Mouse (Mus musculus): ENCODE measurements at regions not wholly inside any gene's neighbourhood (a gene's known extent, or its start where the extent isn't known, plus 50 kb on each side); places are given as distances from the start of the nearest gene placed in this dataset.
"Not testable (repeated sequence)": the region's sequence is repeated elsewhere in the genome, so short reads cannot be mapped to it uniquely, and the experiment has no call there.

GRCm38 (mm10) chr5:42884251-42884650 lies 348.7 kb upstream of the Cpeb2 start:
- Histone ChIP-seq H3K36me3 (ENCODE audit: control insufficient read depth, insufficient read depth, low read length) (no peaks in the 10 kb centered on the region), H3K4me1 (ENCODE audit: control insufficient read depth, insufficient read depth, low read length) (no peaks in the 10 kb centered on the region), H3K4me3 (ENCODE audit: control insufficient read depth, low read depth, low read length) (no peak overlapping the region), H3K27me3 (ENCODE audit: control insufficient read depth, insufficient read depth, low read length) (no peaks in the 10 kb centered on the region), H3K27ac (ENCODE audit: control insufficient read depth, insufficient read depth, low read depth, low read length) (no peak overlapping the region)
- TF ChIP-seq CTCF (IDR thresholded peaks at IDR 0.05; ENCODE audit: control insufficient read depth, insufficient read depth, insufficient replicate concordance, low read depth, low read length) = no peak
- TF ChIP-seq POLR2A (IDR thresholded peaks at IDR 0.05; ENCODE audit: control insufficient read depth, low read depth, low read length) = no peak

GRCm38 (mm10) chr5:42891890-42892289 lies 341.1 kb upstream of the Cpeb2 start:
- H3K4me1 ChIP-seq (ENCODE audit: control insufficient read depth, insufficient read depth, low read length) = no peaks in the 10 kb centered on the region
- no peak overlapping the region for H3K27ac ChIP-seq (ENCODE audit: control insufficient read depth, insufficient read depth, low read depth, low read length)
- no peak for TF ChIP-seq CTCF (IDR thresholded peaks at IDR 0.05; ENCODE audit: control insufficient read depth, insufficient read depth, insufficient replicate concordance, low read depth, low read length)
- TF ChIP-seq POLR2A (IDR thresholded peaks at IDR 0.05; ENCODE audit: control insufficient read depth, low read depth, low read length) = no peak

GRCm38 (mm10) chr5:42906136-42906535 lies 326.8 kb upstream of the Cpeb2 start:
- no peak for TF ChIP-seq CTCF (IDR thresholded peaks at IDR 0.05; ENCODE audit: control insufficient read depth, insufficient read depth, insufficient replicate concordance, low read depth, low read length)
- TF ChIP-seq POLR2A (IDR thresholded peaks at IDR 0.05; ENCODE audit: control insufficient read depth, low read depth, low read length) = no peak

More at GRCm38 (mm10) chr5:42891890-42892289, 341.1 kb upstream of the Cpeb2 start:
- Histone ChIP-seq H3K36me3 (ENCODE audit: control insufficient read depth, insufficient read depth, low read length) (no peaks in the 10 kb centered on the region), H3K4me3 (ENCODE audit: control insufficient read depth, low read depth, low read length) (no peak overlapping the region), H3K27me3 (ENCODE audit: control insufficient read depth, insufficient read depth, low read length) (no peaks in the 10 kb centered on the region)

GRCm38 (mm10) chr5:42919328-42919727 lies 313.6 kb upstream of the Cpeb2 start:
- Histone ChIP-seq H3K4me3 (ENCODE audit: control insufficient read depth, low read depth, low read length) (no peak overlapping the region), H3K36me3 (ENCODE audit: control insufficient read depth, insufficient read depth, low read length) (no peaks in the 10 kb centered on the region), H3K4me1 (ENCODE audit: control insufficient read depth, insufficient read depth, low read length) (no peaks in the 10 kb centered on the region), H3K27ac (ENCODE audit: control insufficient read depth, insufficient read depth, low read depth, low read length) (no peak overlapping the region), H3K27me3 (ENCODE audit: control insufficient read depth, insufficient read depth, low read length) (no peaks in the 10 kb centered on the region)
- no peak for TF ChIP-seq CTCF (IDR thresholded peaks at IDR 0.05; ENCODE audit: control insufficient read depth, insufficient read depth, insufficient replicate concordance, low read depth, low read length)
- TF ChIP-seq POLR2A (IDR thresholded peaks at IDR 0.05; ENCODE audit: control insufficient read depth, low read depth, low read length) = no peak

More at GRCm38 (mm10) chr5:42906136-42906535, 326.8 kb upstream of the Cpeb2 start:
- Histone ChIP-seq H3K36me3 (ENCODE audit: control insufficient read depth, insufficient read depth, low read length) (no peaks in the 10 kb centered on the region), H3K27ac (ENCODE audit: control insufficient read depth, insufficient read depth, low read depth, low read length) (no peak overlapping the region), H3K27me3 (ENCODE audit: control insufficient read depth, insufficient read depth, low read length) (no peaks in the 10 kb centered on the region), H3K4me3 (ENCODE audit: control insufficient read depth, low read depth, low read length) (no peak overlapping the region), H3K4me1 (ENCODE audit: control insufficient read depth, insufficient read depth, low read length) (no peaks in the 10 kb centered on the region)

- H3K4me1 ChIP-seq (ENCODE audit: control insufficient read depth, insufficient read depth, low read length) = no peaks in the 10 kb centered on the region
- no peak overlapping the region for H3K4me3 ChIP-seq (ENCODE audit: control insufficient read depth, low read depth, low read length)
- TF ChIP-seq CTCF (IDR thresholded peaks at IDR 0.05; ENCODE audit: control insufficient read depth, insufficient read depth, insufficient replicate concordance, low read depth, low read length) (no peak), POLR2A (IDR thresholded peaks at IDR 0.05; ENCODE audit: control insufficient read depth, low read depth, low read length) (no peak)
- no peaks in the 10 kb centered on the region for H3K27me3 ChIP-seq (ENCODE audit: control insufficient read depth, insufficient read depth, low read length)
- H3K27ac ChIP-seq (ENCODE audit: control insufficient read depth, insufficient read depth, low read depth, low read length) = no peak overlapping the region
- no peaks in the 10 kb centered on the region for H3K36me3 ChIP-seq (ENCODE audit: control insufficient read depth, insufficient read depth, low read length)
These were observed 300.9 kb upstream of the Cpeb2 start for GRCm38 (mm10) chr5:42932106-42932505.

- no peaks in the 10 kb centered on the region for H3K27me3 ChIP-seq (ENCODE audit: control insufficient read depth, insufficient read depth, low read length)
- H3K36me3 ChIP-seq (ENCODE audit: control insufficient read depth, insufficient read depth, low read length) = no peaks in the 10 kb centered on the region
- no peak for TF ChIP-seq CTCF (IDR thresholded peaks at IDR 0.05; ENCODE audit: control insufficient read depth, insufficient read depth, insufficient replicate concordance, low read depth, low read length)
- TF ChIP-seq POLR2A (IDR thresholded peaks at IDR 0.05; ENCODE audit: control insufficient read depth, low read depth, low read length) = no peak
- H3K4me1 ChIP-seq (ENCODE audit: control insufficient read depth, insufficient read depth, low read length) = no peaks in the 10 kb centered on the region
- no peak overlapping the region for H3K27ac ChIP-seq (ENCODE audit: control insufficient read depth, insufficient read depth, low read depth, low read length)
- no peak overlapping the region for H3K4me3 ChIP-seq (ENCODE audit: control insufficient read depth, low read depth, low read length)
These were observed 273.6 kb upstream of the Cpeb2 start for GRCm38 (mm10) chr5:42959296-42959862.

- not testable (repeated sequence) for H3K4me3 ChIP-seq (ENCODE audit: control insufficient read depth, low read depth, low read length); H3K36me3 ChIP-seq (ENCODE audit: control insufficient read depth, insufficient read depth, low read length); H3K27ac ChIP-seq (ENCODE audit: control insufficient read depth, insufficient read depth, low read depth, low read length); H3K4me1 ChIP-seq (ENCODE audit: control insufficient read depth, insufficient read depth, low read length); H3K27me3 ChIP-seq (ENCODE audit: control insufficient read depth, insufficient read depth, low read length)
These were observed 266.0 kb upstream of the Cpeb2 start for GRCm38 (mm10) chr5:42966952-42967351.

- Histone ChIP-seq H3K4me1 (ENCODE audit: control insufficient read depth, insufficient read depth, low read length) (no peaks in the 10 kb centered on the region), H3K36me3 (ENCODE audit: control insufficient read depth, insufficient read depth, low read length) (no peaks in the 10 kb centered on the region), H3K4me3 (ENCODE audit: control insufficient read depth, low read depth, low read length) (no peak overlapping the region), H3K27ac (ENCODE audit: control insufficient read depth, insufficient read depth, low read depth, low read length) (no peak overlapping the region), H3K27me3 (ENCODE audit: control insufficient read depth, insufficient read depth, low read length) (no peaks in the 10 kb centered on the region)
- TF ChIP-seq POLR2A (IDR thresholded peaks at IDR 0.05; ENCODE audit: control insufficient read depth, low read depth, low read length) = no peak
- TF ChIP-seq CTCF (IDR thresholded peaks at IDR 0.05; ENCODE audit: control insufficient read depth, insufficient read depth, insufficient replicate concordance, low read depth, low read length) = no peak
These were observed 263.8 kb upstream of the Cpeb2 start for GRCm38 (mm10) chr5:42969209-42969608.

Data from testis, adult 2 months (tissue).